Mouse (Mus musculus) heart, postnatal 10 days (tissue): ENCODE measurements around the gene Astn2. TPM values are rescaled to one million over a fixed set of nuclear protein-coding genes. Genes with fewer than 3 reads are reported as not detected.

Experiments used
- DNase-seq, 2 experiments: peaks; one replicate each; pipeline ENCODE4 v3.0.0; 2021
- intact Hi-C: fragments of 180-260 bp; cut with DNase I; formaldehyde crosslinking; loops from one replicate; pipeline ENCODE4 v1.15.1; 2025
- total RNA-seq, 2 experiments: library from RNA; stranded (reverse); gene quantifications; 2 replicates each; pipeline ENCODE4 v1.2.3; 2021

Astn2 gene
- total RNA-seq, 2 experiments from 2014 or later, result 2.5 to 3.1 TPM

DNA sequence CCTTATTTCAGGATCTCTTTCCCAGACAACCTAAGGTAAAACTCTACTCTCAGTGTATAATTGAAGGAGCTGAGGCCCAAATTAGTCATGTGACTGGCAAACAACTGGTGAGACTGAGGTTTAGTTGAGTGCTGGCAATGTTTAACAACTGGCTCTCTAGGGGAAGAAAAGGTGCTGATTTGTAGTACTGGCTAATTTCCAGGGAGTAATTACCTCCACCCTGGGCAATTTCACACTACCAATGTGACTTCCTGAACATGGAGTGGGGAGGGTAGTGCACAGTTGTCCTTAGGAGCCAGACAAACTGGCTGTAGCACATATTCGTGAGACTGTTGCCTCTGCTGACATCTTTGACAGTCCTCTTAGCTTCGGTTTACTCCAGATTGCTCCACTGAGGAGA, 912.9 kb downstream of the Astn2 start:
- DNase-seq, result no peak
- intact Hi-C loops, result no loop called here

DNA sequence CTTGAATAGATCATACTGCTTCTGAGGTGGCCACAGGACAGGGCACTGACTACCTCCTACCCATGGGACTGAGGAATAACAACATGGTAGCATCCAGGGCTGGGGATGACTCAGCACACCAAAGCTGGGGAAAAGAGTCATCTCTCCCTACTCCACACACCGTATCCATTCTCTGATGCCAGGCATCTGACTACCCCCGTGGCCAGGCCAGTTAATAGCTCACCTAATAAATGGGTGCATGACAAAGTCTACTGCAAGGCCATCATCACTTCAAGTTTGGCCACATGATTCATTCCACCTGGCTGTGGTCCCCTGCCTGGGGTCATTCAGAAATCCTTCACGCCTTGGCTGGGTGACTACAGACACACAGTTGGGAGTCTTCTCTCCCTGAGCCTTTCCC, 914.7 kb downstream of the Astn2 start:
- DNase-seq, result no peak

DNA sequence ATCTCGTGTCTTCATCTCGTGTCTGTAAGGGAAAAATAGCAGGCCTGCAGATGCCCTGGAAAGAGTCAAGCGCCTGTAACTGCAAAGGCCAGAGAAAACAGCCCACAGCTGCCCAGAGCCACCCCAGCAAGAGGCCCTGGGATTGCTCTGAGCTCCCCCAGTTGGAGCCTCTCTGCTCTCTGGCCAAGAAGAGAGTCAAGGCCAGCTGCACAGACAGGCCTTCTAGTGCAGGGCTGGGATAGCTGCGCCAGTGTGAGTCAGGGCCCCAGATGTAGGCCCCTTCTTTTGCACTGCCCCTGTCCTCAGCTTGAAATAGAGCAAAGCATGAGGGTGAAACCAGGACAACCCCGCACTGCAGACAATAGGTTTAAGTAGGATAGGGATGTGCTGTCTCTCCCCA, 922.8 kb downstream of the Astn2 start:
- intact Hi-C loops, result no loop called here
- peak; percentile 37 to 45 for DNase-seq

More for the DNA sequence above, 914.7 kb downstream of the Astn2 start:
- intact Hi-C loops, result no loop called here

DNA sequence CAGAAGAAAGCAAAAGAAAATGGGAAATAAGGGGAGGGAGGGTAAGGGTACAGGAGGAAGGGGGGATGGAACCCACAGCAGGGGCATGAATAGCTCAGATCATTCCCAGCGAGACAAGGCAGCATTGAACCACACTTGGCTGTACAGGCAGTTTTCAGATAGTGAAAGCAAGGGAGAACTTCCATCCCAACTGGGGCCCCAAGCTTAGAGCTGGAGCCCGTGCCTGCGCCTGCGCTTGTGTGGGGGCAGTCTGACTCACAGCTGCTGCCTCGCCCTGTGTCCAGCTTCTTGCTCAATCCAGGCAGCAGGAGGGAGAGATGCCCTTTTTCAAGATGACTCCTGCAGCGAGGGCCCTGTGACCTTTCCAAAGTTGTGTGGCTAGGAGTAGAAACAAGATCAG, 927.3 kb downstream of the Astn2 start:
- peak; percentile 54 to 58 for DNase-seq
- intact Hi-C loops, result no loop called here

GRCm38 (mm10) chr4:65475925-65476560, 928.4 kb downstream of the Astn2 start:
- DNase-seq, result peak; percentile 15 to 18
- intact Hi-C loops, result no loop called here

GRCm38 (mm10) chr4:65473141-65473540, 931.3 kb downstream of the Astn2 start:
- DNase-seq, result no peak
- intact Hi-C loops, result no loop called here

DNA sequence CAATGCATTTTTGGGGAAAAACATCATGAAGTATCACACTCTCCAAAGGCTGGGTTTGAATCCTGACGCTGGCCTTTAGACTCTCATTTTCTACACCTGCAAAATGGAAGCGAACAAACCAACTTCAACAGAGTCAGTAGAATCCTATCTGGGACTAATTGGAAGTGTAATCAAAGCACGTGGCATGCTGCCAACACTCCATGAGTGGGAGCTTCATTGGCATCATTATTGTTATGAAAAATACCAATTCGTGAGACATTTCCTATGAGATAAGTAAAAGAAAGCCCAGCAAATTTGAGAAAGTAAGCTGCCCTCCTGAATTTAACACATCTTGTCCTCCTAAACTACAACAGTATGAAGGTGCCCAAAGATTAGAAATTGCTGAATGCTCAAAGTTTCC, 955.2 kb downstream of the Astn2 start:
- intact Hi-C loops, result no loop called here
- DNase-seq, result no peak

- intact Hi-C loops, result no loop called here
- no peak for DNase-seq
Measured at GRCm38 (mm10) chr4:65441746-65442145, 962.7 kb downstream of the Astn2 start.

- no peak for DNase-seq
- intact Hi-C loops, result no loop called here
Measured at GRCm38 (mm10) chr4:65430804-65431203, 973.6 kb downstream of the Astn2 start.

GRCm38 (mm10) chr4:65427480-65427879, 976.9 kb downstream of the Astn2 start:
- intact Hi-C loops, result no loop called here
- DNase-seq, result no peak

- peak; percentile 41 to 48 for DNase-seq
- intact Hi-C loops, result no loop called here
Measured at GRCm38 (mm10) chr4:65426437-65426836, 978.0 kb downstream of the Astn2 start.

GRCm38 (mm10) chr4:65423068-65423625, 981.3 kb downstream of the Astn2 start:
- intact Hi-C loops, result no loop called here
- no peak for DNase-seq

GRCm38 (mm10) chr4:65421272-65421671, 983.1 kb downstream of the Astn2 start:
- no peak for DNase-seq
- intact Hi-C loops, result no loop called here

DNA sequence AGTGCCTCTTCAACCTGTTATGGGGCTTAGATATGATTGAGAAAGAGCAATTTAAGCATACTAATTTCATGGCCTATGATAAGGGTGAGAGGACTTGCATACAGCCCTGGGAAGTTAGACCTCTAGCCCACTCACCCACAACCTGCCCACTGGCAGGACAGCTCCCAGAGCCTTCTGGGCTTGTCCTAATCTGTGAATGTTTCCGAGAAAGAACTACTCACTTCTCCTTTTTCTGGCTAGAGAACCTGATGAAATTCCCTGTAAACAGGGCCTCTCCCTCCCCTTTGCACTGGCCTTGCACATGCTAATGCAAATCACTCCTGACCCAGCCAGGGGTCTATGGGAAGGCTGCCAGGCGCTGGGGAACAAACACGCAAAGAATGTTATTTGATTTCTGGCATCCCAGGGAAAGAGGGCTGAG, 983.9 kb downstream of the Astn2 start:
- DNase-seq, result peak; percentile 43 to 64
- intact Hi-C loops, result no loop called here

GRCm38 (mm10) chr4:65415507-65415906, 988.9 kb downstream of the Astn2 start:
- no peak for DNase-seq
- intact Hi-C loops, result no loop called here

DNA sequence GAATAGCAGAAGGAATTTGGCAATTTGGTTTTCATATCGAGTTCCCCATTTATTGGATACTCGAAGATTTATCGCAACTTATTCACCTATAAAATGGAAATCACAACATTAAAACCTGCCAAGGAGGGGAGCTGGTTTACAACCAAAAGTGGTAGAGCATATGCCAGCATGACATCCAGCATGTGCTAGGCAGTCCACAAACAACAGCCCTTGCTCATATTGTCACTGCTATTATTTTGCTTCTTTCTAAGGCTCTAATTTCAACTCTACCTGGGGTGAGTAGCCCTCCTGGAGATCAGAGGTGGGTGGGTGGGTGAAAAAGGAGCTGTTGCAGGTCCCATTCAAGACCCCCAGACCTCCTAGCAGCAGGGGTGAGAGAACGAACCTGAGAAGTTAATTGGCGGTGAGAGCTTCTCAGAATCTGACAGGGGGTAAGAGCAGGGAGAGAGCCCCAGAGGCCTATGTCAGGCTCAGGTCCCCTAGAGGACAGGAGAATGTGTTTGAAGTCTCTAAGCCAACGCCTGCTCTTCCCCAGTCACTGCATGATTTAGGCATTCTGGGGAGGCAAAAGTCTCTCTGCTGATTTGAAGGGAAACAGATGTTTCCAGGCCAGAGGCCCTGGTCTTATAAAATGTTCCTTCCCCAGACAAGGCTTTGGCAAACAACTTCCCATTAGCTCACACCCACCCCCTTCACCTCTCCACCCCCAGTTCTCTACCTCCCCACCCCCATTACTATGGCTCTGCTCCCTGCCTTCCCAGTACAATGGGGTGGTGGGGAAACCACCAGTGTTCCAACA, 1001.4 kb downstream of the Astn2 start:
- intact Hi-C loops, result no loop called here
- peak; percentile 15 to 23 for DNase-seq

DNA sequence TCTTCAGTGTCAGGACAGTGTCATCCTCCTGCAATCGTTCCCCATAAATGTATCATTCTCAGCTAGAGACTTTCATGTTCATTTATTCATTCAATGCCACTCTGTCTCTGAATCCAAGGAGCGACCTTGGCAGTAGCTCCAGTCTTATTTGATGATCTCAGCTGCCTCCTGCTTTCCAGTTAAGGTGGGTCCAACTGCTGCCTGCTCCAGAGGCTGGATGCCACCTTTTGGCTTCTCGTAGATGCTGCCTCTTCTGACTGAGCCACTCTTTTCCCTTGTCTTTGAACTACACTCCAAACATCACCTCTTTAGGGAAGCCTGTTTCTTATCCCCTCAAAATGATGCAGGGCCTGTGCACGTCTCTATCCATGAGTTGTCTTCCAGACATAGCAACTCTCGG, 1002.1 kb downstream of the Astn2 start:
- intact Hi-C loops, result no loop called here
- no peak for DNase-seq

DNA sequence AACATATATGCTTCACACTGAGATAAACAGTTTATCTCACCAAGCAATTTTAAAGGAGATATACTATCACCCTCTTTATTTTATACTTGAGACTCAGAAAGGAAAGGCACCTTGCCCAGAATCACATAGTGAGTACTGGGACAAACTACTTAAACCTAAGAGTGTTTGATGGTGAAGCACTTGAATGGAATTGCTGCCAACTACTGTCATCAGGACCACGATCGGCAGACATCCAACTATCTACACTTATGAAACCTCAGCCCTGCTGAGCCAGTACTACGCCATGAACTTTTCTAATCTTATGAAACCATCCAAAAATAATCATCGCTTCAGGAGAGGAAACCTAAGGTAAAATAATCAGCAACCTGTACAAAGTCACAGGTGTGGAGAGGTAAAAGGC, 1005.0 kb downstream of the Astn2 start:
- intact Hi-C loops, result no loop called here

GRCm38 (mm10) chr4:65396806-65397205, 1007.6 kb downstream of the Astn2 start:
- peak in 1 of 2 experiments; percentile 6 for DNase-seq
- intact Hi-C loops, result no loop called here

More for the DNA sequence above, 1005.0 kb downstream of the Astn2 start:
- no peak for DNase-seq

- DNase-seq, result peak; percentile 27 to 39
Measured at GRCm38 (mm10) chr4:65391001-65391400, 1013.4 kb downstream of the Astn2 start.

DNA sequence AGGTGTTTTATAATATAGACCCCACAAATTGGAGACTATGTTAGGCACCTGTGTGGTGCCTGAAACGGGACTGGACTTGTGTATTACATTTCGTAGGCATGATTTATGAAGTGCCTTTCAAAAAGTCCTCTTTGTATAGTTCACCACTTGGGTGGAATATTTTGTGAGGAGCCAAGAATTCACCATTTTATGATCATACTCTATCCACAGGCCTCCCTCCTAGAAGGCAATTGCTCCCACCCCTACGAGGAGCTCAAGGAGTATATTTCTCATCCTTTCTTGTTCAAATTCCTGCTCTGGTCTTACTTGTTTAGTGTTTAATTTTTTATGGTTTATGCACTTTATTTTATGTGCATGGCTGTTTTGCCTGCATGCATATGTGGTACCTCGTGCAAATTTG, 1021.3 kb downstream of the Astn2 start:
- no peak for DNase-seq

More at GRCm38 (mm10) chr4:65391001-65391400, 1013.4 kb downstream of the Astn2 start:
- intact Hi-C loops, result no loop called here

DNA sequence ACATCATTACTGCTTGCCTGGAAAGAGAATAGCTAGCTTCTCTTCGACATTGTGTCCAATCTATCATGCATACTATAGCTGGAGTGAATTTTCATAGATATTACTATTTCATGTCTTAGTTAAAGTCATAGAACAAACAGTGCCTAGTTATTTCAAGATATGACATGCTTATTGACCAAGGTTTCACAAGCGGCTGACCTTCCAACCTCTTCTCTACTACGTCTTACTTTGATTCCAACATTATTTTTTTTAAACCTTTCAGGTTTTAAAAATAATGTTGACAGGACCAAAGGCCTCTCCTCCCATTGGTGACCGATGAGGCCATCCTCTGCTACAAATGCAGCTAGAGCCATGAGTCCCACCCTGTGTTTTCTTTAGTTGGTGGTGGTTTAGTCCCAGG, 1025.0 kb downstream of the Astn2 start:
- DNase-seq, result no peak
- intact Hi-C loops, result no loop called here

More for the DNA sequence above, 1021.3 kb downstream of the Astn2 start:
- intact Hi-C loops, result no loop called here
